Comparison of ENCODE assay signal across 8 mouse cellular contexts in the genomic region with DNA sequence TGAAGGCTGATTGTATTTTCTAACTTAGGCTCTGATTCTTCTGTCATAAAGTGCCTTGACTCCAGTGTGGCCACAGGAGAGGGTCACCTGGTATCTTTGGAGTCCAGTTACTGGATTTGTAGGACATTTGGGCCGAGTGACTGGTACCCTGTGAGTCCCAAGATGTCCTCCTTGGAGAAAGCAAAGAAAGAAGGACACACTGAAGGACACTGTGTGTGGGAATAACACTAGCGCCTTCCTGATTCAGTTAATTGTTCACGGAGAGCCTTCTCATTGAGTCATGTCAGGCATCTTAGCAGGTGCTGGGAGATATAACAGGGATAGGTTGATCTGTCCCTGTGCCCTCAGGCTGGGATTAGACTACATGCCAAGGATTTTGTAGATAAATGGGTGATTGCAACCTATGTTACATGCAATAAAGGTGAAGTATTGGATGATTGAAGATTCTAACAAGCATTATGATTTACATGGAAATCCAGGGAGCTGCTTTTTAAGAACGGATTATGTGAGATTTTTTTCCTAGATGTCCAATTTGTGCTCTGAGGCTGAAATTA. TPM values are rescaled to one million over a fixed set of nuclear protein-coding genes. Genes with fewer than 3 reads are reported as not detected.
DNase-seq lines count a peak whose midpoint lies in the region; ATAC-seq and TF ChIP-seq lines count a peak whose summit lies in the region.

No protein-coding gene starts in this region.

- H3K4me1 ChIP-seq in cerebellum, adult 2 months (ENCODE audit: control insufficient read depth, insufficient read depth, low read length), result no peaks in the 10 kb centered on the region; the same call in 1 of the 2 replicates
- peaks cover 3% of the 10 kb centered on the region; the same call in 1 of the 2 replicates for H3K4me1 ChIP-seq in testis, adult 2 months (ENCODE audit: control insufficient read depth, insufficient read depth, low read length)
- H3K4me1 ChIP-seq in liver, embryonic 11.5 days (replicated peaks; ENCODE audit: control insufficient read depth, insufficient read depth, low read length), result peaks cover 15% of the 10 kb centered on the region
- H3K4me1 ChIP-seq in stomach, embryonic 16.5 days (ENCODE audit: control insufficient read depth, insufficient read depth, low read length), result peaks cover 21% of the 10 kb centered on the region

- peak overlapping the region; percentile 97 for H3K9ac ChIP-seq in liver, embryonic 11.5 days (ENCODE audit: low read depth, low read length)
- peak overlapping the region; percentile 96 for H3K9ac ChIP-seq in stomach, embryonic 16.5 days (ENCODE audit: low read length)

- H3K27me3 ChIP-seq in cerebellum, adult 2 months (ENCODE audit: control insufficient read depth, insufficient read depth, low read length), result no peaks in the 10 kb centered on the region
- H3K27me3 ChIP-seq in testis, adult 2 months (ENCODE audit: control insufficient read depth, insufficient read depth, low read length), result no peaks in the 10 kb centered on the region
- no peaks in the 10 kb centered on the region for H3K27me3 ChIP-seq in liver, embryonic 11.5 days (replicated peaks; ENCODE audit: control insufficient read depth, insufficient read depth, low read length)
- H3K27me3 ChIP-seq in stomach, embryonic 16.5 days (ENCODE audit: control insufficient read depth, insufficient read depth, low read length), result no peaks in the 10 kb centered on the region

- peak overlapping the region; percentile 69 for H3K4me2 ChIP-seq in liver, embryonic 11.5 days
- peak overlapping the region; percentile 68 for H3K4me2 ChIP-seq in stomach, embryonic 16.5 days (ENCODE audit: low read depth, low read length)

- peak overlapping the region; percentile 95; the same call in 1 of the 2 replicates for H3K27ac ChIP-seq in cerebellum, adult 2 months (ENCODE audit: insufficient read depth, low read length)
- H3K27ac ChIP-seq in testis, adult 2 months (ENCODE audit: control insufficient read depth, insufficient read depth, low read depth, low read length), result no peak overlapping the region
- H3K27ac ChIP-seq in liver, embryonic 11.5 days (ENCODE audit: low read depth, low read length), result no peak overlapping the region
- no peak overlapping the region for H3K27ac ChIP-seq in stomach, embryonic 16.5 days (ENCODE audit: low read length)

- 41% methylated on average over 4 of the region's 4 CpGs for WGBS in cerebellum, adult 2 months
- WGBS in liver, embryonic 11.5 days, result 53% methylated on average over 4 of the region's 4 CpGs
- WGBS in stomach, embryonic 16.5 days, result 47% methylated on average over 4 of the region's 4 CpGs

- no peak for ATAC-seq in liver, embryonic 11.5 days (replicated peaks; ENCODE audit: low FRiP score)
- no peak for ATAC-seq in stomach, embryonic 16.5 days (ENCODE audit: insufficient read depth, low FRiP score)

- intact Hi-C loops in left cerebral cortex, postnatal 25 days (cut with DNase I), result loop anchor here (5.0 kb wide), 1 partner anchor 67 kb away; no protein-coding TSS in a partner anchor

- no peak for TF ChIP-seq CTCF in cerebellum, adult 2 months (IDR thresholded peaks at IDR 0.05; ENCODE audit: borderline replicate concordance, insufficient read depth, low read depth, low read length)
- TF ChIP-seq CTCF in testis, adult 2 months (IDR thresholded peaks at IDR 0.05; ENCODE audit: control insufficient read depth, insufficient read depth, insufficient replicate concordance, low read depth, low read length), result no peak

- DNase-seq in cerebellum, adult 2 months, result peak; percentile 18 to 21
- no peak for DNase-seq in cerebellum, postnatal 25 days
- DNase-seq in testis, postnatal 14 days (ENCODE audit: low spot score), result no peak
- no peak for DNase-seq in liver, embryonic 11.5 days (ENCODE audit: low spot score)
- no peak for DNase-seq in left cerebral cortex, postnatal 25 days (ENCODE audit: low spot score in 2 of 2)
- DNase-seq in adrenal gland, adult 8-10 months, result no peak

- H3K9me3 ChIP-seq in liver, embryonic 11.5 days (ENCODE audit: control insufficient read depth, low read length), result no peaks in the 10 kb centered on the region
- no peaks in the 10 kb centered on the region for H3K9me3 ChIP-seq in stomach, embryonic 16.5 days (replicated peaks; ENCODE audit: control insufficient read depth, low read length)

- H3K36me3 ChIP-seq in testis, adult 2 months (ENCODE audit: control insufficient read depth, insufficient read depth, low read length), result no peaks in the 10 kb centered on the region
- peaks cover 2% of the 10 kb centered on the region; the same call in 1 of the 2 replicates for H3K36me3 ChIP-seq in liver, embryonic 11.5 days (ENCODE audit: control insufficient read depth, insufficient read depth, low read length)
- peaks cover 2% of the 10 kb centered on the region; the same call in 1 of the 2 replicates for H3K36me3 ChIP-seq in stomach, embryonic 16.5 days (ENCODE audit: control insufficient read depth, insufficient read depth, low read length)

- H3K4me3 ChIP-seq in cerebellum, adult 2 months (replicated peaks; ENCODE audit: insufficient read depth, low read depth, low read length), result peak overlapping the region; percentile 66
- H3K4me3 ChIP-seq in testis, adult 2 months (ENCODE audit: control insufficient read depth, low read depth, low read length), result peak overlapping the region; percentile 95
- H3K4me3 ChIP-seq in liver, embryonic 11.5 days (ENCODE audit: low read depth, low read length), result peak overlapping the region; percentile 94
- H3K4me3 ChIP-seq in stomach, embryonic 16.5 days (replicated peaks; ENCODE audit: low read length), result peak overlapping the region; percentile 92

- no peak for TF ChIP-seq POLR2A in cerebellum, adult 2 months (IDR thresholded peaks at IDR 0.05; ENCODE audit: borderline replicate concordance, insufficient read depth, low read length)
- no peak for TF ChIP-seq POLR2A in testis, adult 2 months (IDR thresholded peaks at IDR 0.05; ENCODE audit: control insufficient read depth, low read depth, low read length)

RNA-seq across cellular contexts. Expression of gene Utp14b, which starts 1.5 kb away (rescaled TPM):
- polyA plus RNA-seq in cerebellum, adult 2 months (2012; rRNA removed), result 6.2 and 6.5 TPM in 2 replicates
- polyA plus RNA-seq in testis, adult 2 months (2012; rRNA removed), result 2.6 and 3.1 TPM in 2 replicates
- 2.4 and 2.8 TPM in 2 replicates for polyA plus RNA-seq in liver, embryonic 11.5 days (2014; fragmentation: Nextera tagmentation; extraction: Ambion mirVana)
- 2.3 and 2.4 TPM in 2 replicates for polyA plus RNA-seq in stomach, embryonic 16.5 days (2015; fragmentation: Nextera tagmentation; extraction: Ambion mirVana)
- total RNA-seq in left cerebral cortex, postnatal 25 days (2021), result 10 to 100 TPM; 14.3 to 15.3 TPM
- total RNA-seq in adrenal gland, adult 8-10 months (2022), result 1 to 10 TPM; 4.0 to 8.7 (median 5.4) TPM

RNA-seq across cellular contexts. Expression of gene Acsl3, which starts 1.7 kb away (rescaled TPM):
- polyA plus RNA-seq in cerebellum, adult 2 months (2012; rRNA removed), result 89.9 and 91.8 TPM in 2 replicates
- 7.5 and 12.0 TPM in 2 replicates for polyA plus RNA-seq in testis, adult 2 months (2012; rRNA removed)
- 45.3 and 54.7 TPM in 2 replicates for polyA plus RNA-seq in liver, embryonic 11.5 days (2014; fragmentation: Nextera tagmentation; extraction: Ambion mirVana)
- 55.0 and 56.4 TPM in 2 replicates for polyA plus RNA-seq in stomach, embryonic 16.5 days (2015; fragmentation: Nextera tagmentation; extraction: Ambion mirVana)
- total RNA-seq in left cerebral cortex, postnatal 25 days (2021), result 100 to 1,000 TPM; 157 to 167 TPM
- 10 to 100 TPM; 28.5 to 36.8 (median 34.4) TPM for total RNA-seq in adrenal gland, adult 8-10 months (2022)

Comparison
In these comparisons a context has a peak if more than half of its experiments do, and no peak if none do; other contexts are left out.
1. DNase-seq: peak in cerebellum, adult 2 months (2 of 2); none in cerebellum, postnatal 25 days (0 of 2), testis, postnatal 14 days (single experiment), liver, embryonic 11.5 days (single experiment), left cerebral cortex, postnatal 25 days (0 of 2) and adrenal gland, adult 8-10 months (single experiment).
2. Peak in every context shown above with its lines, with median percentiles within 50 percentile points of each other: H3K4me3 ChIP-seq.